Mouse (Mus musculus) lung, embryonic 14.5 days (tissue): Measurements from ENCODE around the gene Ecd. TPM values are rescaled to one million over a fixed set of nuclear protein-coding genes. Genes with fewer than 3 reads are reported as not detected.
A peak's percentile ranks its signal among the peaks of the same experiment; 100 is the strongest.

Experiments
- ATAC-seq: fragments of 200-750 bp; cut with Nextera tagmentation; 2 replicates; pipeline ENCODE4 v1.8.0; 2017; ENCODE audit warnings: mild to moderate bottlenecking, moderate TSS enrichment, moderate library complexity; ENCODE audit not compliant: insufficient read depth
- DNase-seq: peaks from one replicate; pipeline ENCODE4 v3.0.0-alpha.2; 2015
- H3K27ac ChIP-seq: fragments of 300-500 bp; sonication (generic); 2 replicates; pipeline ENCODE4 v1.5.1; 2014; ENCODE audit warnings: low read depth, mild to moderate bottlenecking, moderate library complexity
- H3K27me3 ChIP-seq: fragments of 300-500 bp; sonication (generic); 2 replicates; pipeline ENCODE4 v1.6.1; 2014; ENCODE audit warnings: low read length, control low read depth; ENCODE audit not compliant: insufficient read depth
- H3K36me3 ChIP-seq: fragments of 300-500 bp; sonication (generic); 2 replicates; pipeline ENCODE4 v1.6.1; 2014; ENCODE audit warnings: control low read depth; ENCODE audit not compliant: insufficient read depth
- H3K4me1 ChIP-seq: fragments of 300-500 bp; sonication (generic); 2 replicates; pipeline ENCODE4 v1.6.1; 2014; ENCODE audit warnings: antibody characterized with exemption, control low read depth; ENCODE audit not compliant: insufficient read depth
- H3K4me2 ChIP-seq: fragments of 300-500 bp; sonication (generic); 2 replicates; pipeline ENCODE4 v1.6.1; 2014; ENCODE audit warnings: mild to moderate bottlenecking
- H3K4me3 ChIP-seq: fragments of 300-500 bp; sonication (generic); 2 replicates; pipeline ENCODE4 v1.5.1; 2014; ENCODE audit warnings: low read depth, low read length
- H3K9ac ChIP-seq: fragments of 300-500 bp; sonication (generic); 2 replicates; pipeline ENCODE4 v1.6.1; 2014
- H3K9me3 ChIP-seq: fragments of 300-500 bp; sonication (generic); 2 replicates; pipeline ENCODE4 v1.6.1; 2016; ENCODE audit warnings: low read depth, low read length, control low read depth
- CTCF ChIP-seq: IDR thresholded peaks from 2 replicates; pipeline ENCODE4 v1.5.1; 2016; ENCODE audit warnings: antibody characterized with exemption, low read depth
- WGBS: fragments of 180-500 bp; shearing (Covaris S2); extraction: QIAGEN DNeasy Blood & Tissue Kit; methylation state at CpG from one replicate; pipeline ENCODE4 v1.1.7; 2014; 5-methylcytosine and 5-hydroxymethylcytosine counted together
- polyA plus RNA-seq: library from polyadenylated mRNA; unstranded; fragments of >200 nt; fragmentation: Nextera tagmentation; extraction: Ambion mirVana; gene quantifications from 2 replicates; pipeline ENCODE4 v1.2.1, GENCODE M21; 2014

The Ecd gene
- polyA plus RNA-seq, 1 experiment from 2014 or later: 60.6 TPM

GRCm38 (mm10) chr14:20379753-20380430 is 32.0 kb upstream of the Ecd start:
- H3K9ac ChIP-seq: no peak overlapping the region
- H3K27me3 ChIP-seq: no peaks in the 10 kb centered on the region
- no peak overlapping the region for H3K4me2 ChIP-seq
- ATAC-seq: no peak
- no peak for DNase-seq
- no peak overlapping the region for H3K4me3 ChIP-seq
- peaks cover 67% of the 10 kb centered on the region for H3K36me3 ChIP-seq
- H3K27ac ChIP-seq: no peak overlapping the region
- no peak for TF ChIP-seq CTCF
- H3K4me1 ChIP-seq: no peaks in the 10 kb centered on the region
- no peaks in the 10 kb centered on the region for H3K9me3 ChIP-seq
- WGBS: 86% methylated on average over 9 of the region's 9 CpGs

DNA sequence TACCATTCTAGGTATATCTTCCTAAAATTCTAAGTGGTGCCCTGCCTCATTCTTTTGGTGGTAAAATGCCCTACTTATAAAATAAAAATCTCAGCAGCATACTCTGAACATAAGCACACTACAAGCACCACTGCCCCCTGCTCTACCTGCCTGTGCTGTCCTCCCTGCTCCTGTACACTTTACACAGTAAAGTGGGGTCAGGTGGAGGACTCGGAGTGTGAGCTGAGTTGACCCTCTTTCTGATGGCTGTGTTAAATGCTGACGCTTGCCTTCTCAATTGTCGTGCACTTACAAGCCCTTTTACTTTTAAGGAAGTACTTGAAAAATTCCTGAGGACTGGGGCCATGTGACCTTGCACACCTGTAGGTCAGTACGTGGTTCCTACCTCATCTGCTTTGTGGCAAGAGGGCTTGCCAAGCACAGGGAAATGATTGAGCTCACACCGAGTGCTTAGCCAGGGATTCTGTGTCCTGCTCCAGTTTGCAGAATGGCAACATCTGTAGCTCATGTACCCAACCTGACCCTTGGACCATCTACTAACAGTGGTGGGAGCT is 31.2 kb upstream of the Ecd start:
- Histone ChIP-seq H3K9ac (no peak overlapping the region), H3K4me3 (no peak overlapping the region), H3K4me2 (no peak overlapping the region), H3K4me1 (no peaks in the 10 kb centered on the region), H3K36me3 (peaks cover 66% of the 10 kb centered on the region), H3K9me3 (no peaks in the 10 kb centered on the region), H3K27ac (no peak overlapping the region), H3K27me3 (no peaks in the 10 kb centered on the region)
- DNase-seq: no peak
- ATAC-seq: no peak
- TF ChIP-seq CTCF: no peak
- WGBS: 56% methylated on average over 5 of the region's 5 CpGs

- Histone ChIP-seq H3K36me3 (peaks cover 67% of the 10 kb centered on the region), H3K9ac (no peak overlapping the region), H3K4me3 (no peak overlapping the region), H3K4me2 (no peak overlapping the region), H3K9me3 (no peaks in the 10 kb centered on the region), H3K27me3 (no peaks in the 10 kb centered on the region), H3K4me1 (no peaks in the 10 kb centered on the region), H3K27ac (no peak overlapping the region)
- TF ChIP-seq CTCF: peak; percentile 57
- ATAC-seq: peak; percentile 60; the same call in 1 of the 2 replicates
- 33% methylated on average over 13 of the region's 13 CpGs for WGBS
- peak; percentile 68 for DNase-seq
Observed at GRCm38 (mm10) chr14:20378313-20379061, 30.6 kb upstream of the Ecd start.

GRCm38 (mm10) chr14:20377112-20377521 is 29.2 kb upstream of the Ecd start:
- Histone ChIP-seq H3K36me3 (peaks cover 63% of the 10 kb centered on the region), H3K4me2 (no peak overlapping the region), H3K4me1 (no peaks in the 10 kb centered on the region), H3K27ac (no peak overlapping the region), H3K4me3 (no peak overlapping the region), H3K27me3 (no peaks in the 10 kb centered on the region), H3K9me3 (no peaks in the 10 kb centered on the region), H3K9ac (no peak overlapping the region)
- ATAC-seq (peak; percentile 88), DNase-seq (peak; percentile 86)
- WGBS: 48% methylated on average over 4 of the region's 4 CpGs
- TF ChIP-seq CTCF: no peak

DNA sequence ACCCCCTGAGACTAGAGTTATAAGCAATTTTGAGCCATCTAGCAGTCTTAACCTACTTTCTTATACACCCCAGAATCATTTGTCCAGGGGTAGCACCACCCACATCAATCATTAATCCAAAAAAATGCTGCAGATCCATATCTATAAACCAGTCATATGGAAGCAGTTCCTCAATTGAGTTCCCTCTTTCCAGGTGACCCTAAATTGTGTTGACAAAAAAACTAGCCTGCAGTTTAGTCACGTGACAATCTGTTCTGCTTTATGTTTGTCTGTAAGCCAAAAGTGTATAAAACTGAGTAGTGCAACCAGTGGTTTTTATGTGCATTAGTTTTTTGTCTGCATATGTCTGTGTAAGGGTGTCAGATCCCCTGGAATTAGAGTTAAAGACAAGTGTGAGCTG is 23.9 kb upstream of the Ecd start:
- H3K27ac ChIP-seq: no peak overlapping the region
- H3K27me3 ChIP-seq: no peaks in the 10 kb centered on the region
- H3K4me2 ChIP-seq: no peak overlapping the region
- no peak overlapping the region for H3K4me3 ChIP-seq
- TF ChIP-seq CTCF: no peak
- no peaks in the 10 kb centered on the region for H3K9me3 ChIP-seq
- WGBS: 78% methylated on average over 1 of the region's 1 CpGs
- DNase-seq: no peak
- no peak for ATAC-seq
- H3K9ac ChIP-seq: no peak overlapping the region
- H3K36me3 ChIP-seq: peaks cover 52% of the 10 kb centered on the region
- no peaks in the 10 kb centered on the region for H3K4me1 ChIP-seq

GRCm38 (mm10) chr14:20370798-20371197 is 22.9 kb upstream of the Ecd start:
- no peaks in the 10 kb centered on the region for H3K9me3 ChIP-seq
- no peak for TF ChIP-seq CTCF
- H3K4me2 ChIP-seq: no peak overlapping the region
- no peak for ATAC-seq
- no peak overlapping the region for H3K27ac ChIP-seq
- H3K36me3 ChIP-seq: peaks cover 49% of the 10 kb centered on the region
- 77% methylated on average over 7 of the region's 7 CpGs for WGBS
- no peaks in the 10 kb centered on the region for H3K27me3 ChIP-seq
- no peaks in the 10 kb centered on the region for H3K4me1 ChIP-seq
- no peak overlapping the region for H3K4me3 ChIP-seq
- DNase-seq: no peak
- no peak overlapping the region for H3K9ac ChIP-seq

- ATAC-seq (no peak), DNase-seq (no peak)
- H3K4me3 ChIP-seq: no peak overlapping the region
- H3K9ac ChIP-seq: no peak overlapping the region
- no peaks in the 10 kb centered on the region for H3K4me1 ChIP-seq
- H3K27ac ChIP-seq: no peak overlapping the region
- 92% methylated on average over 3 of the region's 3 CpGs for WGBS
- no peaks in the 10 kb centered on the region for H3K27me3 ChIP-seq
- H3K36me3 ChIP-seq: peaks cover 49% of the 10 kb centered on the region
- no peak overlapping the region for H3K4me2 ChIP-seq
- no peaks in the 10 kb centered on the region for H3K9me3 ChIP-seq
- TF ChIP-seq CTCF: no peak
Observed at GRCm38 (mm10) chr14:20368271-20368670, 20.4 kb upstream of the Ecd start.
